Mouse (Mus musculus): ENCODE data around the gene Cnot10.

The Cnot10 gene

DNA sequence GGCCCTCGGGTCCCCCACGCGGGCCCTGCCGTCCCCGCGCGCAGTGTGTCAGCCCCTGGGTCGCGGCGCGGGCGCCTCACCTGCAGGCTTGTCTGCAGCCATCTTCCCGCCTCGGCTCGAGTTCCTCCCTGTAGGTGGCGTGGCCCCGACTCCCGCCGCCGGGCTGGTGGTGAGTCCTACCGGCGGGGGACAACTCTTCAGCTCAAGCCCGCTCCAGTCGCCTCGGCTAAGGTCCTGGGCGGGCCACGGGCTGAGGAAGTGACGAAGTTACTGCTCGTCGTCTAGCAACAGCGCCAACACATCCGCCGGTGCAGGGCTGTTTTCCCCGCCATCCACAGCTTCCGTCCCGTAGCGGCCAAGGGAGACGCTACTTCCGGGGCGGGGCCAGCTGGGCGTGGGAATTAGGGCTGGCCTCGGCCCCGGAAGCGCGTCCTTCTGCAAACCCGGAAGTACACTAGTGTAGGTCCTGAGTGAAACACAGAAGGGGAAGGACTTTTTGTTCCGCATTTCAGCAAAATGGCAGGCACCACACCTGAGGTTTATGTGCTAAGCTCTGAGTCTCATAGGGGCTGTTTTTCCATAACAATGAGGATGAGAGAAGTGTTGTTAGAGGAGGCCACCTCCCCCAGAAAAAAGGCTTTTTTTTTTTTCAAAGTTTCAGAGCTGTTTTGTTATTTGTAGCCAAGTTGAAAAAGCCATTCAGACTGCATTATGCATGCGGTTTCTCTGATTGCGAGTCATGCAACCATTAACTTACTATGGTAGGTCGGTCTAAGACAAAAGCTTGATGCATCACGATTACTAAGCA, at the start of gene Cnot10:
Gene Cnot10 (minus strand): TSS at position 346 of the 808 bp plus-strand sequence.
- peak; percentile 96 for DNase-seq (ENCODE audit: low read depth, low spot score)

DNA sequence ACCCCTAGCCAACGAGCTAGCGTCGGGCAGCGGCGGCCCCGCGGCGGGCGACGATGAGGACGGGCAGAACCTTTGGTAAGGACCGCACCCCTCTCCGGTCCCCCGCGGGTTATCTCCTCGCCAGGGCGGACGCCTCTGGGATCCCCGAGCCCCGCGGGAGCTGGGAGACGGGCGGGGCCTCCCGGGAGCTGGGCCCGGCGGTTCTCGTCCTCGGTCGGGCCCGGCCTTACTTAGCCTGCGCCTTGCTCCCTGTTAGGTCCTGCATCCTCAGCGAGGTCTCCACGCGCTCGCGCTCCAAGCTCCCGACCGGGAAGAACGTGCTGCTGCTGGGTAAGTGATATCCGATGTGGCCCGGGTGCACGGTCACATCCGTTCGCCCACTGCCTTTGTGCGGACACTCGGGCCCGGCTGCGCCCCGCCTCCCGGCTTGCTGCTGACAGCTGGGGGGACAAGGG, 49.0 kb upstream of the Cnot10 start:
- no peak for DNase-seq (ENCODE audit: low read depth, low spot score)

DNA sequence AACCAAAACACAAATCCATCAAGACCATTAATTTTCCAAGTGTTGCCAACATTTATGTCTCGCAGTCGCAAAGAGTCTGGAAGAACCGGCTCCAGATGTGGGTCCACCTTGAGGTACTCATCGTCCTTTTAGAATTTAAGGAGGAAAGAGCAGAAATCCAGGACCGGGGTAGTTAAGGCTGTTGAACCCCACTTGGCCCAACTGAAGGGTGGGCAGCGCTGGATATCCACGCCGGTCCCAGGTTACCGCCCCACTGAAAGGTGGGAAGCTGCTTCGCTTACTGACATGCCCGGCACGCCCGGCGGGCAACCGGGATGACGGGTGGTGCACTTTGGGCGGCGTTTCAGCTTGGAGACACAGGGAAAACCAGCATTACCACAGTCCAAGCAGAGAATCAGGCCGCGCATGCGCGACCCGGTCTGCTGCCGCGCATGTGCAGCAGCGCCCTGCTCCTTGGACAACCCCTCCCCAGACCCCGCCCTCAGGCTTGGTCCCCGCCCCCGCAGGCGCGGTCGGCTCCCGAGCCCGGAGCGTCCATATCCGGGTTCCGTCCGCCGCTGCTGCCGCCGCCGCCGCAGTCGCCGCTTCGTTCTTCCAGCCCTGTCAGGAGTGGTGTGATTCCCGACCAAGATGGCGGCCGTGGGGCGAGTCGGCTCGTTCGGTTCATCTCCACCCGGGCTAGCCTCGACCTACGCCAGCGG, 48.4 kb upstream of the Cnot10 start, which contains the start of gene Dync1li1:
Gene Dync1li1 (plus strand): TSS at position 539 of the 701 bp plus-strand sequence.
- DNase-seq (ENCODE audit: low read depth, low spot score): peak; percentile 94

DNA sequence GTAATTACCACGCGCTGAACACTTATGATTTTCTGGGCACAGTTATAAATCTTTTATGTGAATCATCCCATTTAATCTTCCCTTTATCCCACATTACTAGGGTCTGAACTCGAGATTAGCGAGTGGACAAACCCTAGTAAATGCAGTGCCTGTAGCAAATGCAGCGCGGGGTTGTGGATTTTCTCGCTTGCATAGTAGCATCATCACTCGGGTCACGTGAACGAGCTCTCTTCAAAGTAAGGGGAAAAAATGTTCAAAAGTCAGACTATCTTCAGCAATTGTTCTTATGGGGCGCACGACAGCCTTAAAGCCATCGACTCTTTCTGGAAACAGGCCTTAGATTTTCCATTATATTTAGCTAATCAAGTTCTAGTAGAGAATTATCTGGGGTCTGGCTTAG, 47.7 kb upstream of the Cnot10 start:
- no peak for DNase-seq (ENCODE audit: low read depth, low spot score)

DNA sequence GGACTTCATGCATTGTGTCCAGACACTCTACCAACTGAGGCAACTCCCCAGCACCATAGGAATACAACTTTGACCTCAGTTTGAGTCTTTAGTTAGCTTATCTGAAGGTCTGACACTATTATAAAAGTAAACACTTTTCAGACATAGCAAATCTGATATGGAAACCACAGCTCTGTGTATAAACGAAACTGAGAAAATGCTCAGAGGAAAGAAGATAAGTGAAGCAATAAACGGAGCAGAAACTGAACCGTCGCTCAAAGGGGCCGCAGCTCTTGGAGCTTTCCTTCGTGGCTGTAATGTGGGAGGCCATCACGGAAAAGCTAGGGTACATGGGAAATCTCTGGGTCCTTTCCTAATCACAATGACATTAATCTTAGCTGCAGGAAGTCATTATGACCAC, 46.3 kb upstream of the Cnot10 start:
- DNase-seq (ENCODE audit: low read depth, low spot score): no peak

DNA sequence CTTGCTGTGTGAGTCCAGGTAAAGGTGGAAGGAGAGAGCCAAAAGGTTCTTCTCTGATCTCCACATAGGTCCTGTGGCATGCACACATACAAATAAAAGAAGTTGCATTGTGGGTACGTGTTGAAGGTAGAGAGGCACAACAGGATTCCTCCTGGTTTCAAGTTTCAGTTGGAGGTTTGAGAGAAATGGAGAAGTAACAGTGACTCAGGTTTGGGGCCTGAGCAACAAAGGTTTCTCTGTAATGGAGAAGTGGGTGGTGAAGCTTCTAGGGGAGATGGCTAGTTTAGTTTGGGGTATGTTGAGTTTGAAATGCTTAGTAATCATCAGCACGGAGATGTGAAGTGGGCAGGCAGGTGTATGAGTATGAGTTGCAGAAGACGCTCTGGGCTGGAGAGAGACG, 42.2 kb upstream of the Cnot10 start:
- DNase-seq (ENCODE audit: low read depth, low spot score): no peak

DNA sequence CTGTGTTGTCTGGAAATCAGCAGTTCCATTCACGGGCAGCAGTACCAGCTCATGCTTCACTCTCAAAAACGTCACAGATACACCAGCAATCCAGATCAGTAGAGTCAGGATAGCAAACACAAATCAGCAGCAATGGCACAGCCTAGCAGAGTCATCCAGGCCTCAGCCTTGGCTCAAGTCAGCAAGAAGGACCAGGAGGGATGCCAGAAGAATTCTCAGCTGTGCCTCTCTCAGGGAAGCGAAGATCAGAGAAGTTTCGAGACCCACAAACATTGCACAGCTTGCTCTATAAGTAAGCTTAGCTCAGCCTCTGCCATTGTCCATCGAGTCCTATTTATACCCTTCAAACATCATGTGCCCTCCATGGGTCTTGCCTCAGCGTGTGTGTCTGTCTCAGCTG, 40.5 kb upstream of the Cnot10 start:
- no peak for DNase-seq (ENCODE audit: low read depth, low spot score)

DNA sequence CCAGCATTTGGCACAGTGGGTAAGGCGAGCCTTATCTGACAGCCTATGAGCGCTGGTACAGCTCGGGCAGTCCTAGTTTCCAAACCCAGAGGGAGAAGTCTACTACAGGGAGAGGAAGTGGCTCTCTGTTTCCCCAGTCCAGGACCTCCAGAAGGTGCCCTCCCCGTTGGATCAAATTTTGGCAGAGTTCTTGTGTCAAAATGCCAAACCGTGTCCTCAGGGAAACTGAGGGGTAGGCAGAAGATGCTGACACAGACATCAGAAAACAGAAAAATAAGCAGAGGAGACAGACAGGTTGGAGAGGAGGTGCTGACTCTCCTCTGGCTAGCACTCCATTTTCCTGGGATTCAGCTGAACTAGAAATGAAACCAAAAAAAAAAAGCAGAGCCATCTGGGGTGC, 40.0 kb upstream of the Cnot10 start:
- DNase-seq (ENCODE audit: low read depth, low spot score): no peak

DNA sequence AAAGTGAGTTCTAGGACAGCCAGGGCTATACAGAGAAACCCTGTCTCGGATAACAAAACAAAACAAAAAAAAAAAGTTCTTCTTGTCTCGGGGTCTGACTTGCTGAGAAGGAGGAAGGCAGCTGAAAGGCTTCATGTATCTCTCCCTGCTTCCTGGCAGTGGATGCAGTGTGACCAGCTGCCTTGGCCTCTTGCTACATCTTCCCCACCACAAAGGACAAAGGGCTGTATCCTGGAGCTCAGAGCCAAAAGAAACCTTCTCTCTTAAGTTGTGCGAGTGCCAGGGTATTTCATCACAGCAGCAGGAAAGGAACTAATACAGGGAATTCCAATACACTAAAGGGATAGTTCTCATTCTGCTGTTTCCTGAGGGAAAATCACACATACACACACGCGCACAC, 38.6 kb upstream of the Cnot10 start:
- peak; percentile 64 for DNase-seq (ENCODE audit: low read depth, low spot score)

DNA sequence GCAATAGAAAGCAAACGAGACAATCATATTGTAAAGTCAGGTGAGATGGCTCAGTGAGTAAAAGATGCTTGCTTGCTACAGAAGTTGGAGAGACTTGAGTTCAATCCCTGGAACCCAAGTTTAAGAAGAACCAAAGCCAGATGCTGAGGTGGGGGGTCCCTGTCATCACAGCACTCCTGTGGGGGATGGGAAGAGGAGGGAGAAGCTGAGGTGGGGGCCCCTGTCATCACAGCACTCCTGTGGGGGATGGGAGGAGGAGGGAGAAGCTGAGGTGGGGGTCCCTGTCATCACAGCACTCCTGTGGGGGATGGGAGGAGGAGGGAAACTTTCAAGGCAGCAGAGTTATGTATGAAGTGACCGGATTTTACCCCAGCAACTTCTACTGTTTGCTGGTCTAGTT, 33.6 kb upstream of the Cnot10 start:
- no peak for DNase-seq (ENCODE audit: low read depth, low spot score)

DNA sequence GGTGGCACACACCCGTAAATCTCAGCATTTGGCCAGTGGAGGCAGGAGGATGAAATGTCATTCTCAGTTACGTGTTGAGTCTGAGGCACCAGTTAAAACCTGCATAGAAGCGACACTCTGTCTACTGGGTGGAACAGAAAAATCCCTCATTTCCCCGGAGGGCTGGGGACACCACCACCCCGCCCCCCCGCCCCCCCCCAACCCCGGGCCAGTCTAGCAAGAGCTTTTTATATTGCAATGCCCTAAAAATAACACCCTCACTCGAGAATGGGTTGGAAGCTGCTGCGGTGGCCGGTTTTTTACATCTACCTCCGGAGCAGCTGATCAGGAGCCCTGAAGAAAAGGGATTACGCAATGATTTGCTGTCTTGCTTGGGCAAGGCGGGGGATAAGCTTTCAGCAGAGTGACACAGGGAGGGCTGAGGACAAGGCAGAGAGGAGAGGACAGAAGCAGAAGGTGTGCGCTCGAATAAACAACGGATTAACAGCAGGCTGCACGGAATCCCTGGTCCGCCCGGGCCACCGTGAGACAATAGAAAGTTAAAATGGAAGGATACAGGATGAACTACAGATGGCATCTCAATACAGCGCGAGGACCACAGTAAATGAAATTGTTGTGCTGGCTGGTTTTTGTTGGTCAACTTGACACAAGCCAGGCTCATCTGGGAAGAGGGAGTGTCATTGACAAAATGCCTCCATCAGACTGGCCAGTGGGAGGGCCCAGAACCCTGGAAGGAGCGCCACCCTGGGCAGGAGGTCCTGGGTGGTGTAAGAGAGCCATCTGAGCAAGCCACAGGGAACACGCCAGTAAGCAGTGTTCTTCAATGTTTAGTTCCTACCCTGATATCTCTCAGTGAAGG, 32.9 kb upstream of the Cnot10 start:
- DNase-seq (ENCODE audit: low read depth, low spot score): no peak

DNA sequence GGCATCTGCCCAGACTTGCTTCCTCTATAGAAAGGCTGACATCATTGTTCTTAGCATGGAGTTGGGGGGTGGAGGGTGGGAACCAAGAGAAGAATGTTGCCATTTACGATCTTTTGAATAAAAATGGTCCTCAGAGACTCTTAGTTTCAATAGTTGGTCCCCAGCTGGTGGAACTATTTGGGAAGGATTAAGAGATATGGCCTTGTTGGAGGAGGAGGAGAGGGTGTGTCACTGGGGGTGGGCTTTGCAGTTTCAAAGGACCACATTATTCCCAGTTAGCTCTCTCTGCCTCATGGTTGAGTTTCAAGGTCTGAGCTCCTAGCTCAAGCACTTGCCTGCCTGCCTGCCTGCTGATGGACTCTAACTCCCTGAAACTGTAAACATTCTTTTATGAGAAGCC, 32.0 kb upstream of the Cnot10 start:
- DNase-seq (ENCODE audit: low read depth, low spot score): no peak

DNA sequence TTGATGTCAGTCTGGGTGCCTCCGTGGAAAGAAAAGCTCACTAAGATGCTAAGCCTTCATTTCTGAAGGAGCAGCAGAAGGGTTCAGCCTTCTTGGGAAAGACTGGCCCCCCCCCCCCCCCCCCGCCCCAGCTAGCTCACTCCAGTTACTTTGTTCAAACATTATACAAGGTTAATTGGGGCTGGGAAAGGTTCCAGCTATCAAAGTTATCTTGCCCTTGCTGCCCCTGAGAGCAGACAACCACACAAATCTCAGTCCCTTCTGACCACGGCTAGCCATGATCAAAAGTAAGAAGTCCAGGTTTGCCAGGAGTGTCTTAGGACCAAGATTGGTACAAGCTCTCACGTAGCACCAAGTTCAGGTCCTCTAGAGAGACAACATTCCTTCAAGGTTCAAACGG, 29.0 kb upstream of the Cnot10 start:
- DNase-seq (ENCODE audit: low read depth, low spot score): no peak

DNA sequence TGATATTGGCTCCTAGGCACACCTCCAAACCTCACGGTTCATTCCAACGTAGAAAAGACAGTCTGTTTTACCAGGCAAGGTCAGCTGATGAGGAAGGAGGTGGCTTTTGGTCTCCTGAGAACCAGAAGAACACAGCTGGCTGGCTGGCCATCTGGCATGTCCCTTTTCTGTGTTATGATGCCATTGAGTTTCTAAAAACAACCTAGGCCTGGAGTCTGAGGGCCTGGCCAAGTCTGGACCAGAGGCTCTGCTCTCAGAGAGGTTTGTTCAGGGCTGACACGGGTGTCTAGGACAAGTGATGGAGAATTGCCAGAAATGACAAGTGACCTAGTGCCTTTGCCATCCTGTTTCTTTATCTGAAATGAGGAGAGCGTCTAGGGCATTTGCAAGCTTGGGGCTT, 28.1 kb upstream of the Cnot10 start:
- no peak for DNase-seq (ENCODE audit: low read depth, low spot score)

DNA sequence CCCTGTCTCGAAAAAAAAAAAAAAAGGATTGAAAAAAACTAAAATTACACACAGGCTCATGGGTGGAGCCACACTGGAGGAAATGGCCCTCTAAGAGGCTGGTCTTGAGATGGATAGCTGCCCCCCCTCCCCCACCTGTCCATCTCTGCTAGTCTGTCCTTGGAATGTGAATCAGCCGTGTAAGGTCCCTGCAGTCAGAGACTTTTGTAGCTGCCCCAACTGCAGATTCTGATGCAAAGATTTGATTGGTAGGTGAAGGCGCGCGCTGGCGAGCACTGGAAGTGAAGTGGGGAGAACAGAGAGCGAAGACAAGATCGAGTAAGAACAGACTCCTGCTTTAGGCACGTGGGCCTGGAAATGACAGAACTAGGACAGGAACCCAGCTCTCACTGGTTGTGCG, 26.9 kb upstream of the Cnot10 start:
- DNase-seq (ENCODE audit: low read depth, low spot score): no peak

DNA sequence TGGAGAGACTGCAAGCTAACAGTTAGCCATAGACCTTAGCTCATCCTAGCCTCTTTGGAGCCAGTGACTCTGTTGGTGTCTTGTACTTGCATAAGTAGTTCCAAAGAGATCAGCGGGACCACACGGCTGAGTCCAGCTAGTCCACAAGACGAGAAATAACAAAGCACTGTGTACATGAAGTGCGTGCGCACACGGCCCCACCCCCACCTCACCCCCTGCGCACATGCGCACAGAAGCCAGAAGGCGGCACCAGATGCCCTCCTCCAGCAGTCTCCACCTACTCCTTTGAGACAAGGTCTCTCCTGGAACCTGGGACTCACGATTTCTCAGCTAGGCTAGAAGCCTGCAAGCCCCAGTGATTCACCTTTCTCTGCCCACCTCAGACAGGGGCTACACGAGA, 23.8 kb upstream of the Cnot10 start:
- DNase-seq (ENCODE audit: low read depth, low spot score): no peak

DNA sequence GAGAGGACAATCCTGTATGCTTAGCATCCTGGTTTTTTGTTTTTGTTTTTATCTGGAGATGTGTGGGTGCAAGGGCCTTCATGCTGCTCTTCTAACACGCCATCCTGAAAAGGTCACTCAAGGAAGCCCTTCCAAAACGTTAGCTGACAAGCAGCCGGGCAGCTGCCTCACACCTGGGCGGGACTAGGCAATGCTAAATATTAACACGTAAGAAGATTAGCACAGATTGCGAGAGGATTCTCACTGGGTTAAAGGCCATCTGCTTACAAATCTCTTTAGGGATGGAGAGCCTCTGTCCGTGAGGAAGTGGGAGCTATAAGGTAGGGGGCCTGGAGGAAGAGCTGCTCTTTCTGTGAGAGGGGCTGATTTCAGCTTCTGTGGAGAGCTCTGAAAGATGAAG, 22.0 kb upstream of the Cnot10 start:
- DNase-seq (ENCODE audit: low read depth, low spot score): no peak

DNA sequence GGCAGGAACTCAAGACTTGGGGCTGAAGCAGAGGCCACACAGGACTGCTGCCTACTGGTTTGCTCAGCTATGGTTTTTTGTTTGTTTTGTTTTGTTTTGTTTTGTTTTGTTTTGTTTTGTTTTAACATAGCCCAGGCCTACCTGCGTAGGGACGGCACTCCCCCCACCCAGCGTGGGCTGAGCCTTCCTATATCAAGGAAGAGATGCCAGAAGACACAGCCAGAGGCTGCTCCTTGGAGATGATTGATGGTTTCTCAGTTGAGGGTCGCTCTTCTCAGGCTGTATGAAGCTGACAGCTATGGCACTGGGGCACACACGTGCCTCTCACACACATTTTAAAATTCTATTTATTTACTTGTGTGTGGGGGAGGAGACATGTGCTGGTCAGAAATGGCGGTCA, 21.0 kb upstream of the Cnot10 start:
- no peak for DNase-seq (ENCODE audit: low read depth, low spot score)

DNA sequence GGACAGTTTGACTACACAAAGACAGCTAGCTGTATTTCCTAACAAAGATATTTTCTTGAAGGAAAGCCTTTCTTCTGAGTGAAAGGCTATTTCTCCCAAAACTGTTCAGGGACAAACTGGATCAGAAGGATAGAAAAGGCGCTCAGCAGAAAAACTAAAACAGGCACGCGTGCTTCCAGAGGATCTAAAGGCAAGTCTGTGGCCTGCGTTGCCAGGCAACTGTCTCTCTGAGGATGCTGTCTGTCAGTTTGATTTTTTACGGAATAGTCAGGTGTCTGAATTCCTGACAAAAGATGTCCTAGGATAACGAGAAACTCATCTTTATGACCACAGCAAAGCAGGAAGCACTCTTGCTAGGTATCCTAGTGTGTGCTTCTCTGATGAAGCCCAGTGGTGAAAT, 20.5 kb upstream of the Cnot10 start:
- no peak for DNase-seq (ENCODE audit: low read depth, low spot score)

DNA sequence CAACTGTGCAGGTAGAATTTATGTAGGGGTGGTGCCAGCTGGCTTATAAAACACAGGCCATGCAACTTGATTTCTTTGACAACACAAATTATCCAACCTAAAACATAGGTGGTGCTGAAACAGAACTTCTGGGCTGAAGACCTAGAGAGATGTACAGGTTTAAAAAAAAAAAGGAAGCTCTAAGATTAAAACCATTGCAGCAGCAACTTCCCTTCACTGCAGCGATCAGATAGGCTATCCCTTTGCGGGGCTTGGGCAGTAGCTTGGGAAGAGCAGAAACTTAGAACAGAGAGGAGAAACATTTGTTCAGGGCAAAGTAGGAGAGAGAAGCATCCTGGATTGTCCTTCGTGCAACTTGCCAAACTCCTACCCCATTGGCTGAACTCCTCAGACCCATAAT, 16.7 kb upstream of the Cnot10 start:
- DNase-seq (ENCODE audit: low read depth, low spot score): no peak

DNA sequence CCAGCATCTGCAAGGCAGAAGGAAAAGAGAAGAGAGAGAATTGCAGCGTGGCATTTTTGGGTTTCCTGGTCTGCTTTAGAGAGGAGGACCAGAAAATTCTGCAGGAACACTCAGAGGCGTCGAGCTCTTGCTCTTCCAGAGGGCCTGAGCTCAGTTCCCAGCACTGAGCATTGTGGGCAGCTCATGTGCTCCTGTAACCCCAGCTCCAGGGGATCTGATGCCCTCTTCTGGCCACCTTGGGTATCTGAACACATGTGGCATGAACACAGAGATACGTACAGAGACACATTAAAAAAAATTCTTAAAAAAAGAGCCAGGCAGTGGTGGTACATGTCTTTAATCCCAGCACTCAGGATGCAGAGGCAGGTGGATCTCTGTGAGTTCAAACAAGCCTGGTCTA, 15.4 kb upstream of the Cnot10 start:
- DNase-seq (ENCODE audit: low read depth, low spot score): no peak

DNA sequence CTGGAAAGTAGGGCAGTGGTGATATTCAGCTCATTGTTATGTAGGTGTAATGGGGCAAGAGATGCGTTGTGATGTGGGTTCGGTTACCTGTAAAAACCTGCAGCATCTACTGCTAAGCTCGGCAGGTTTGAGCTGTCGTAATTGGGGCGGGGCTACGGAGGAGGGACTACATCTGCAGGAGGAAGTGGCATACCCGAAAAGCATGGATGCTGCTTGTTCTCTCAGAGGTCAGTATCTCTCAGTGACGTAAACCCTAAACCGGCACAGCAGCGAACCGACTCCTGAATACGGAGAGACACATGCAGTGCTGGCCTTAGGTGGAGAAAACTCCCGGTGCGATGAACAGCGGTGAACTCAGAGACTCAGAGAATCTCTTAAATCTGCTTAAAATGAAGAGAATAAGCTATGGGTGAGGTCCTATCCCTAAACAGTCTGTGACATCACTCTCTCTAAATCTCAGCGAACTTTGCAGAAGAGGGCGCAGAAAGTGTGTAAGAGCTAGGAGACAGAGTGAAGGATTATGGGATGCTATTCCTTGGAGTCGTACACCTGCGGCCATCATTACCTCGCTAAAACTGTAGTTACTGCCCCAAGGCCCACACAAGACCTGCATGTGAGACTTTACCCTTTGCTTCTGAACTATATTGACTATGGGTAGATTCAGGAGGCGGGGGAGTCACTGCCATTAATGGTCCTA, 11.1 kb upstream of the Cnot10 start:
- no peak for DNase-seq (ENCODE audit: low read depth, low spot score)

Measured in 3T3-L1 (cell line).